Mouse (Mus musculus): ENCODE results near the gene Dgkb.

- TF ChIP-seq CTCF (IDR thresholded peaks at IDR 0.05; ENCODE audit: extremely low read depth, insufficient read depth, insufficient read length, insufficient replicate concordance), result no peak
- no peak for TF ChIP-seq POLR2A (IDR thresholded peaks at IDR 0.05; ENCODE audit: low read depth, low read length)
Observed at GRCm38 (mm10) chr12:38577141-38577540, 759.6 kb downstream of the Dgkb start.

Data from spleen, adult 2 months (tissue).